Mouse (Mus musculus) hindbrain, embryonic 13.5 days (tissue): ENCODE results near the gene Pycr1. TPM values are rescaled to one million over a fixed set of nuclear protein-coding genes. Genes with fewer than 3 reads are reported as not detected.

Source experiments
- ATAC-seq: fragments of 200-750 bp; cut with Nextera tagmentation; 2 replicates; pipeline ENCODE4 v1.8.0; 2017; ENCODE audit warnings: moderate TSS enrichment; ENCODE audit not compliant: low FRiP score
- H3K27ac ChIP-seq: fragments of 300-500 bp; sonication (generic); 2 replicates; pipeline ENCODE4 v1.5.1; 2015; ENCODE audit warnings: inconsistent platforms, mild to moderate bottlenecking, moderate library complexity
- H3K27me3 ChIP-seq: fragments of 300-500 bp; sonication (generic); 2 replicates; pipeline ENCODE4 v1.6.1; 2015; ENCODE audit warnings: mild to moderate bottlenecking, inconsistent platforms
- H3K36me3 ChIP-seq: fragments of 300-500 bp; sonication (generic); 2 replicates; pipeline ENCODE4 v1.6.1; 2015; ENCODE audit warnings: mild to moderate bottlenecking, inconsistent platforms
- H3K4me1 ChIP-seq: fragments of 300-500 bp; sonication (generic); replicated peaks from 2 replicates; pipeline ENCODE4 v1.6.1; 2015; ENCODE audit warnings: inconsistent platforms
- H3K4me2 ChIP-seq: fragments of 300-500 bp; sonication (generic); 2 replicates; pipeline ENCODE4 v1.6.1; 2015; ENCODE audit warnings: inconsistent platforms, mild to moderate bottlenecking, moderate library complexity
- H3K4me3 ChIP-seq: fragments of 300-500 bp; sonication (generic); 2 replicates; pipeline ENCODE4 v1.5.1; 2015; ENCODE audit warnings: mild to moderate bottlenecking, inconsistent platforms
- H3K9ac ChIP-seq: fragments of 300-500 bp; sonication (generic); 2 replicates; pipeline ENCODE4 v1.6.1; 2015; ENCODE audit warnings: mild to moderate bottlenecking, inconsistent platforms
- H3K9me3 ChIP-seq: fragments of 300-500 bp; sonication (generic); 2 replicates; pipeline ENCODE4 v1.6.1; 2016; ENCODE audit warnings: inconsistent platforms
- WGBS: fragments of 180-500 bp; shearing (Covaris S2); methylation state at CpG from one replicate; pipeline ENCODE4 v1.1.7; 2015; 5-methylcytosine and 5-hydroxymethylcytosine counted together
- polyA plus RNA-seq: library from polyadenylated mRNA; unstranded; fragments of >200 nt; fragmentation: Nextera tagmentation; extraction: Ambion mirVana; gene quantifications from 2 replicates; pipeline ENCODE4 v1.2.1, GENCODE M21; 2015

Pycr1 gene
- polyA plus RNA-seq, 1 experiment from 2014 or later = 23.3 TPM

- H3K4me3 ChIP-seq = peak within 1 kb of the TSS; percentile 63
- 1% methylated on average over 83 of the region's 83 CpGs for WGBS
- peak within 1 kb of the TSS; percentile 80 for H3K9ac ChIP-seq
- H3K27ac ChIP-seq = peak within 1 kb of the TSS; percentile 90
- H3K9me3 ChIP-seq = no peaks in the 10 kb centered on the region
- peak; percentile 97 for ATAC-seq
- H3K4me2 ChIP-seq = peak within 1 kb of the TSS; percentile 87
- peaks cover 20% of the 10 kb centered on the region for H3K36me3 ChIP-seq
- no peaks in the 10 kb centered on the region for H3K27me3 ChIP-seq
- peaks cover 26% of the 10 kb centered on the region for H3K4me1 ChIP-seq
These were observed 29.4 kb upstream of the Pycr1 start, which contains the start of gene Aspscr1 for GRCm38 (mm10) chr11:120672687-120673593. Gene Aspscr1, plus strand, starts transcription at chr11:120672973.

- WGBS = 7% methylated on average over 3 of the region's 3 CpGs
- Histone ChIP-seq H3K9me3 (no peaks in the 10 kb centered on the region), H3K9ac (0 out of 2 replicates have a peak overlapping the region, but pooled peaks have one; percentile 43), H3K27me3 (peaks cover 39% of the 10 kb centered on the region), H3K27ac (no peak overlapping the region), H3K4me1 (no peaks in the 10 kb centered on the region; the same call in 1 of the 2 replicates), H3K4me3 (no peak overlapping the region), H3K36me3 (no peaks in the 10 kb centered on the region), H3K4me2 (no peak overlapping the region)
- ATAC-seq = no peak
These were observed 23.0 kb upstream of the Pycr1 start for GRCm38 (mm10) chr11:120666617-120667016.

- Histone ChIP-seq H3K9ac (no peak overlapping the region), H3K36me3 (no peaks in the 10 kb centered on the region), H3K27me3 (peaks cover 51% of the 10 kb centered on the region), H3K27ac (no peak overlapping the region), H3K4me2 (no peak overlapping the region), H3K4me1 (peaks cover 9% of the 10 kb centered on the region), H3K9me3 (no peaks in the 10 kb centered on the region), H3K4me3 (no peak overlapping the region)
- 68% methylated on average over 3 of the region's 3 CpGs for WGBS
- no peak for ATAC-seq
These were observed 21.8 kb upstream of the Pycr1 start for GRCm38 (mm10) chr11:120665406-120665805.

GRCm38 (mm10) chr11:120663714-120664113 is 20.1 kb upstream of the Pycr1 start:
- H3K27me3 ChIP-seq = peaks cover 68% of the 10 kb centered on the region
- H3K4me1 ChIP-seq = peaks cover 21% of the 10 kb centered on the region
- no peaks in the 10 kb centered on the region for H3K36me3 ChIP-seq
- no peaks in the 10 kb centered on the region for H3K9me3 ChIP-seq
- no peak for ATAC-seq
- no peak overlapping the region for H3K4me2 ChIP-seq
- WGBS = 70% methylated on average over 5 of the region's 5 CpGs
- no peak overlapping the region for H3K27ac ChIP-seq
- no peak overlapping the region for H3K9ac ChIP-seq
- no peak overlapping the region for H3K4me3 ChIP-seq

- no peak for ATAC-seq
- H3K4me1 ChIP-seq = peaks cover 21% of the 10 kb centered on the region
- H3K9me3 ChIP-seq = no peaks in the 10 kb centered on the region
- H3K27ac ChIP-seq = no peak overlapping the region
- no peak overlapping the region for H3K4me3 ChIP-seq
- peaks cover 78% of the 10 kb centered on the region for H3K27me3 ChIP-seq
- H3K4me2 ChIP-seq = no peak overlapping the region
- H3K9ac ChIP-seq = no peak overlapping the region
- WGBS = 49% methylated on average over 6 of the region's 6 CpGs
- no peaks in the 10 kb centered on the region for H3K36me3 ChIP-seq
These were observed 19.2 kb upstream of the Pycr1 start for GRCm38 (mm10) chr11:120662759-120663158.

- Histone ChIP-seq H3K9ac (peak within 1 kb of the TSS; percentile 51), H3K36me3 (no peaks in the 10 kb centered on the region), H3K9me3 (no peaks in the 10 kb centered on the region), H3K4me2 (peak within 1 kb of the TSS; percentile 60), H3K4me3 (peak within 1 kb of the TSS; percentile 40), H3K27ac (no peak within 1 kb of the TSS), H3K27me3 (peaks cover 94% of the 10 kb centered on the region), H3K4me1 (peaks cover 21% of the 10 kb centered on the region)
- ATAC-seq = no peak
- under 1% methylated on average over 35 of the region's 35 CpGs for WGBS
These were observed 17.5 kb upstream of the Pycr1 start, which contains the start of gene Notum for GRCm38 (mm10) chr11:120661076-120661460. Gene Notum, minus strand, starts transcription at chr11:120661175.

- peaks cover 97% of the 10 kb centered on the region for H3K27me3 ChIP-seq
- H3K36me3 ChIP-seq = no peaks in the 10 kb centered on the region
- H3K4me2 ChIP-seq = peak overlapping the region; percentile 60
- H3K27ac ChIP-seq = no peak overlapping the region
- peak overlapping the region; percentile 40 for H3K4me3 ChIP-seq
- 0 out of 2 replicates have a peak, but pooled peaks have one; percentile 17 for ATAC-seq
- H3K4me1 ChIP-seq = peaks cover 21% of the 10 kb centered on the region
- H3K9me3 ChIP-seq = no peaks in the 10 kb centered on the region
- under 1% methylated on average over 93 of the region's 95 CpGs for WGBS
- peak overlapping the region; percentile 51 for H3K9ac ChIP-seq
These were observed 16.9 kb upstream of the Pycr1 start for GRCm38 (mm10) chr11:120660301-120661075.

GRCm38 (mm10) chr11:120659509-120660300 is 16.1 kb upstream of the Pycr1 start:
- H3K36me3 ChIP-seq = no peaks in the 10 kb centered on the region
- peaks cover 91% of the 10 kb centered on the region for H3K27me3 ChIP-seq
- 2% methylated on average over 50 of the region's 50 CpGs for WGBS
- H3K4me3 ChIP-seq = peak overlapping the region; percentile 40
- no peaks in the 10 kb centered on the region for H3K9me3 ChIP-seq
- H3K4me2 ChIP-seq = peak overlapping the region; percentile 60
- no peak for ATAC-seq
- peak overlapping the region; percentile 51 for H3K9ac ChIP-seq
- H3K4me1 ChIP-seq = peaks cover 21% of the 10 kb centered on the region
- no peak overlapping the region for H3K27ac ChIP-seq

- WGBS = 4% methylated on average over 24 of the region's 24 CpGs
- no peak overlapping the region for H3K27ac ChIP-seq
- H3K9me3 ChIP-seq = no peaks in the 10 kb centered on the region
- no peaks in the 10 kb centered on the region for H3K36me3 ChIP-seq
- peaks cover 21% of the 10 kb centered on the region for H3K4me1 ChIP-seq
- no peak overlapping the region for H3K4me2 ChIP-seq
- H3K27me3 ChIP-seq = peaks cover 94% of the 10 kb centered on the region
- no peak overlapping the region for H3K9ac ChIP-seq
- no peak for ATAC-seq
- no peak overlapping the region for H3K4me3 ChIP-seq
These were observed 15.4 kb upstream of the Pycr1 start for GRCm38 (mm10) chr11:120658876-120659410.

GRCm38 (mm10) chr11:120657301-120657700 is 13.7 kb upstream of the Pycr1 start:
- Histone ChIP-seq H3K36me3 (no peaks in the 10 kb centered on the region), H3K27me3 (peaks cover 79% of the 10 kb centered on the region), H3K27ac (no peak overlapping the region), H3K9ac (no peak overlapping the region), H3K4me1 (peaks cover 21% of the 10 kb centered on the region), H3K4me3 (no peak overlapping the region), H3K4me2 (no peak overlapping the region), H3K9me3 (no peaks in the 10 kb centered on the region)
- WGBS = 84% methylated on average over 4 of the region's 4 CpGs
- ATAC-seq = no peak

- WGBS = 88% methylated on average over 3 of the region's 3 CpGs
- peaks cover 5% of the 10 kb centered on the region for H3K4me1 ChIP-seq
- H3K9ac ChIP-seq = no peak overlapping the region
- H3K36me3 ChIP-seq = no peaks in the 10 kb centered on the region
- no peak overlapping the region for H3K4me2 ChIP-seq
- H3K27me3 ChIP-seq = peaks cover 61% of the 10 kb centered on the region
- H3K4me3 ChIP-seq = no peak overlapping the region
- H3K9me3 ChIP-seq = no peaks in the 10 kb centered on the region
- no peak for ATAC-seq
- H3K27ac ChIP-seq = no peak overlapping the region
These were observed 11.2 kb upstream of the Pycr1 start for GRCm38 (mm10) chr11:120654741-120655140.
